Mouse (Mus musculus): Measurements from ENCODE around the gene Clybl. TPM values are rescaled to one million over a fixed set of nuclear protein-coding genes. Genes with fewer than 3 reads are reported as not detected.

Gene Clybl
- polyA plus RNA-seq, 1 experiment from 2014 or later = 28.8 TPM

DNA sequence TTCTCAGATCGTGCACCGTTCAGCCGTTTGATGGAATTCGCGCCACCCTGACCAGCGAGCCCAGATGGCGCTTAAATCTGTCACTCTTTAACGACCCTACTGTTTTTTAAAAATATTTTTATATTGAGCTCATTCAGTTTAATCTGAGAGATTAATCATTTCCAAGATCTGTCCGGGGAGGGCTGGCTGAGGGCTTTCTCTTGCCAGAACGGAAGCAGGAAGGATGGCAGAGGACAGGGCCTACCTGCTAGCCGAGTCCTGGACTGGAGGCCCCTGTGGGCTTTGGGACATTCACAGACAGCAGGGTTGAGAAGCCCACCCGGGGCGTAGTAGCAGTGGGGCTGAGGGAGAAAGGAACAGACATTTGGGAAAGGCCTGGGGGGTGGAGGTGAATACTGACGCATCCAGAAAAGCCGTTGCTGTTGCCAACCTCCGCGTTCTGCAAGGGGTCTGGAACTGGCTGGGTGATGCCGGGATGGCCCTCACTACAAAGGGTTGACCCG is 51.8 kb downstream of the Clybl start:
- WGBS = 76% methylated on average over 19 of the region's 19 CpGs
- TF ChIP-seq EP300 (optimal IDR thresholded peaks at IDR 0.05) = no peak
- no peak for TF ChIP-seq CTCF (IDR thresholded peaks at IDR 0.05; ENCODE audit: low read depth)

DNA sequence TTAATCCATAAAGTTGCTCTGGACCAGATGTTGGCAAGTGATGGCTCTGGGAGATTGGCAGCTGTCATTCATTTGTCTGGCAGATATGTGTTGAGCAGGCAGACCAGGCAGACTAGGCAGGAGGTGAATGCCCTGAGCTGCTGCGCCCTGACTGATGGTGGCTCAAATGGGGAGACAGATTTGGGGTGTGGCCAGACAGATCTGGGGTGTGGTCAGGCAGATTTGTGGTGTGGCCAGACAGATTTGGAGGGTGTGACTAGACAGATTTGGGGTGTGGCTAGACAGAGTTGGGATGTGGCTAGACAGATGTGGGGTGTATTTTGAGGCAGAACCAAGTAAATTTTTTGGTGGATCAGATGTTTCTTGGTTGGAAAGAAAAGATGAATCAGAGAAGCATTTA is 62.4 kb downstream of the Clybl start:
- DNase-seq (ENCODE audit: low spot score) = no peak
- Histone ChIP-seq H3K9me3 (ENCODE audit: control insufficient read depth, low read length) (no peaks in the 10 kb centered on the region), H3K4me2 (replicated peaks; ENCODE audit: low read depth) (no peak overlapping the region), H3K9ac (ENCODE audit: low read length) (no peak overlapping the region), H3K36me3 (ENCODE audit: control insufficient read depth, insufficient read depth, low read length) (no peaks in the 10 kb centered on the region), H3K27me3 (ENCODE audit: control insufficient read depth, insufficient read depth, low read length) (no peaks in the 10 kb centered on the region), H3K4me3 (ENCODE audit: low read depth, low read length) (no peak overlapping the region), H3K4me1 (replicated peaks; ENCODE audit: control insufficient read depth, insufficient read depth) (no peaks in the 10 kb centered on the region), H3K27ac (replicated peaks) (no peak overlapping the region)
- no peak for ATAC-seq (ENCODE audit: low FRiP score, low TSS enrichment)
- no peak for TF ChIP-seq EP300 (optimal IDR thresholded peaks at IDR 0.05)
- TF ChIP-seq CTCF (IDR thresholded peaks at IDR 0.05; ENCODE audit: low read depth) = no peak
- 94% methylated on average over 1 of the region's 1 CpGs for WGBS

More for the DNA sequence above, 51.8 kb downstream of the Clybl start:
- no peaks in the 10 kb centered on the region for H3K4me1 ChIP-seq (replicated peaks; ENCODE audit: control insufficient read depth, insufficient read depth)
- ATAC-seq (ENCODE audit: low FRiP score, low TSS enrichment) (no peak), DNase-seq (ENCODE audit: low spot score) (no peak)
- no peak overlapping the region for H3K4me3 ChIP-seq (ENCODE audit: low read depth, low read length)
- no peak overlapping the region for H3K4me2 ChIP-seq (replicated peaks; ENCODE audit: low read depth)
- H3K36me3 ChIP-seq (ENCODE audit: control insufficient read depth, insufficient read depth, low read length) = no peaks in the 10 kb centered on the region
- no peak overlapping the region for H3K27ac ChIP-seq (replicated peaks)
- no peaks in the 10 kb centered on the region for H3K27me3 ChIP-seq (ENCODE audit: control insufficient read depth, insufficient read depth, low read length)
- H3K9me3 ChIP-seq (ENCODE audit: control insufficient read depth, low read length) = no peaks in the 10 kb centered on the region
- no peak overlapping the region for H3K9ac ChIP-seq (ENCODE audit: low read length)

DNA sequence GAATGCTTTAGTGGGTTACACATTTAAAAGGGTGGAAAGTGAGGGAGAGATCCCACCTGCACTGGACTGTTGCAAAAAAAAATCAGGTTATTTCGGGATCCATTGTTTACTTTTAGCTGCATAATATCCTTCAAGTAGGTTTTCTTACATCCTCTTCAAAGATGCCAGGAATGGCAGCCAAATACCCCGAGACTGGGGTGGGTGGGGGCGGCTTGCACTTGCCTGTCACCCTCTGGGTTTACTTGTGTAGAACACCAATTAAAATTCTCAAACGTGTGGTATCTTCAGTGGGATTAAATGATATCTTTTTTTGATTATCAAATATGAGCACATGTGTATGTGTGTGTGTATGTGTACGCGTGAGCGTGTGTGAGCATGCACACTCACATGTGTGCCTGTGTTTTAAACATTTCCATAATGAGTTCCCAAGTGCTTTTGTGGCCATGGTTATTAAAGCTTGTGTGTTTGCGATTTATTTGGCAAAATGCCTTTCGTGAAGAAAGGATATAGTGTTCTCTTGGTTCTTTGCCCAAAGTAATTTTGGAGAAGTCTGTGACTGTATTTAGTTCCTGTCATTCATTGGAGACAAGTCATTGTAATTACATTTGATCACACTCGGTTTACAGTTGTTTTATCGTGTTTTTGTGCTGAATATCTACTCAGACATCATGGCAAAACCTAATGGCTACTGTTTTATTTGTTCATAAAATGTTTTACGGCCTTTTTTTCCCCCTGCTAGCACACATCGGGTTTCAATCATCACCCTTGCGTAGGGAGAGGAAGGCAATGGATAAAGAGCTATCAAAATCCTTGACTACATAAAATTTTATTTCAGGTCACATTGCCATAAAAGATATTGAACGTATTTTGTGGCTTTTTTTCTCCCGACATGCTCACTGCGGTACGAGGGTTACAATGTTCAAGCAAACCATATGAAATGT is 65.7 kb downstream of the Clybl start:
- H3K9me3 ChIP-seq (ENCODE audit: control insufficient read depth, low read length) = no peaks in the 10 kb centered on the region
- 75% methylated on average over 18 of the region's 18 CpGs for WGBS
- H3K27me3 ChIP-seq (ENCODE audit: control insufficient read depth, insufficient read depth, low read length) = no peaks in the 10 kb centered on the region
- no peak overlapping the region for H3K4me2 ChIP-seq (replicated peaks; ENCODE audit: low read depth)
- no peak overlapping the region for H3K9ac ChIP-seq (ENCODE audit: low read length)
- H3K27ac ChIP-seq (replicated peaks) = no peak overlapping the region
- H3K4me3 ChIP-seq (ENCODE audit: low read depth, low read length) = no peak overlapping the region
- TF ChIP-seq CTCF (IDR thresholded peaks at IDR 0.05; ENCODE audit: low read depth) (no peak), EP300 (optimal IDR thresholded peaks at IDR 0.05) (no peak)
- no peaks in the 10 kb centered on the region for H3K4me1 ChIP-seq (replicated peaks; ENCODE audit: control insufficient read depth, insufficient read depth)
- ATAC-seq (ENCODE audit: low FRiP score, low TSS enrichment) = no peak
- H3K36me3 ChIP-seq (ENCODE audit: control insufficient read depth, insufficient read depth, low read length) = no peaks in the 10 kb centered on the region
- no peak for DNase-seq (ENCODE audit: low spot score)

GRCm38 (mm10) chr14:122249123-122249522 is 67.6 kb downstream of the Clybl start:
- H3K4me3 ChIP-seq (ENCODE audit: low read depth, low read length) = no peak overlapping the region
- no peak overlapping the region for H3K9ac ChIP-seq (ENCODE audit: low read length)
- H3K4me1 ChIP-seq (replicated peaks; ENCODE audit: control insufficient read depth, insufficient read depth) = no peaks in the 10 kb centered on the region
- H3K36me3 ChIP-seq (ENCODE audit: control insufficient read depth, insufficient read depth, low read length) = no peaks in the 10 kb centered on the region
- no peak for ATAC-seq (ENCODE audit: low FRiP score, low TSS enrichment)
- H3K4me2 ChIP-seq (replicated peaks; ENCODE audit: low read depth) = no peak overlapping the region
- no peak for DNase-seq (ENCODE audit: low spot score)
- H3K27ac ChIP-seq (replicated peaks) = no peak overlapping the region
- 85% methylated on average over 3 of the region's 3 CpGs for WGBS
- no peaks in the 10 kb centered on the region for H3K27me3 ChIP-seq (ENCODE audit: control insufficient read depth, insufficient read depth, low read length)
- no peaks in the 10 kb centered on the region for H3K9me3 ChIP-seq (ENCODE audit: control insufficient read depth, low read length)
- TF ChIP-seq CTCF (IDR thresholded peaks at IDR 0.05; ENCODE audit: low read depth) (peak; percentile 53), EP300 (optimal IDR thresholded peaks at IDR 0.05) (no peak)

DNA sequence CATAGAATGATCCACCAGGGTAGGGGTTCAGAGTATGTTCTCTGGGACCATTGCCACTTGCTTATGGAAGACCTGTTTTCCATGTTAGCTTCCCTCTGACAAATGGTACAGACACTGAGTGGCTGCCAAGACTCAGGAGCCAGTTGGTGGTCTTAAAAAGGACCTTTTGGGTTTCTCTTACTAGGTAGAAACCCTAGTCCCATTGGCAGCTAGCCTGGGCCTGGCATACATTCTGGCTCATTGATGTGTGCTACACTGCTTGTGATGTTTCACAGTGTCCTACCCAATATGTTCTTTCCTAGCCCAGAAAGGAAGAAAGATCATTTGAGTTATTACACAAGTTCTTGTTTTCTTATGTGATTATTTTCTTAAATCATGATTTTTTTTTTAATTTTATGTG is 69.8 kb downstream of the Clybl start:
- no peak overlapping the region for H3K4me2 ChIP-seq (replicated peaks; ENCODE audit: low read depth)
- ATAC-seq (ENCODE audit: low FRiP score, low TSS enrichment) (no peak), DNase-seq (ENCODE audit: low spot score) (no peak)
- H3K36me3 ChIP-seq (ENCODE audit: control insufficient read depth, insufficient read depth, low read length) = no peaks in the 10 kb centered on the region
- no peak overlapping the region for H3K9ac ChIP-seq (ENCODE audit: low read length)
- no peaks in the 10 kb centered on the region for H3K4me1 ChIP-seq (replicated peaks; ENCODE audit: control insufficient read depth, insufficient read depth)
- H3K4me3 ChIP-seq (ENCODE audit: low read depth, low read length) = no peak overlapping the region
- TF ChIP-seq CTCF (IDR thresholded peaks at IDR 0.05; ENCODE audit: low read depth) (no peak), EP300 (optimal IDR thresholded peaks at IDR 0.05) (no peak)
- H3K27me3 ChIP-seq (ENCODE audit: control insufficient read depth, insufficient read depth, low read length) = no peaks in the 10 kb centered on the region; the same call in 1 of the 2 replicates
- H3K9me3 ChIP-seq (ENCODE audit: control insufficient read depth, low read length) = no peaks in the 10 kb centered on the region
- H3K27ac ChIP-seq (replicated peaks) = no peak overlapping the region

Data from stomach, postnatal 0 days (tissue).